Mouse (Mus musculus): ENCODE measurements around the gene Ppp1ca. TPM values are rescaled to one million over a fixed set of nuclear protein-coding genes. Genes with fewer than 3 reads are reported as not detected.
A peak's percentile ranks its signal among the peaks of the same experiment; 100 is the strongest.

The Ppp1ca gene
- total RNA-seq (2014; rRNA removed; ENCODE audit: low replicate concordance) (808 and 961 TPM in 2 replicates), polyA plus RNA-seq (2015; fragmentation: Nextera tagmentation; extraction: Ambion mirVana) (738 and 763 TPM in 2 replicates)

- 4% methylated on average over 38 of the region's 47 CpGs for WGBS
- no peaks in the 10 kb centered on the region for H3K27me3 ChIP-seq (ENCODE audit: control insufficient read depth, insufficient read depth, low read length)
- H3K9ac ChIP-seq (replicated peaks; ENCODE audit: low read depth, low read length) = peak within 1 kb of the TSS; percentile 92
- H3K4me2 ChIP-seq (ENCODE audit: low read depth, low read length) = peak within 1 kb of the TSS; percentile 86
- ATAC-seq (ENCODE audit: insufficient read depth, low read depth) (peak; percentile 90), DNase-seq (ENCODE audit: low spot score) (peak; percentile 93)
- H3K4me1 ChIP-seq (ENCODE audit: control insufficient read depth, insufficient read depth) = peaks cover 27% of the 10 kb centered on the region
- TF ChIP-seq EP300 (IDR thresholded peaks at IDR 0.05; ENCODE audit: low read depth) (peak; percentile 44; the same call in 1 of the 2 replicates), CTCF (IDR thresholded peaks at IDR 0.05; ENCODE audit: low read depth) (peak; percentile 88)
- peaks cover 36% of the 10 kb centered on the region for H3K36me3 ChIP-seq (replicated peaks; ENCODE audit: control insufficient read depth, insufficient read depth, low read length)
- H3K27ac ChIP-seq (ENCODE audit: low read depth) = peak within 1 kb of the TSS; percentile 93
- peak within 1 kb of the TSS; percentile 91 for H3K4me3 ChIP-seq (ENCODE audit: low read depth, low read length)
- no peaks in the 10 kb centered on the region for H3K9me3 ChIP-seq (replicated peaks; ENCODE audit: control insufficient read depth, low read length)
Observed at GRCm38 (mm10) chr19:4191528-4192250, at the start of gene Ppp1ca. Ppp1ca (plus strand) TSS chr19:4192065.

DNA sequence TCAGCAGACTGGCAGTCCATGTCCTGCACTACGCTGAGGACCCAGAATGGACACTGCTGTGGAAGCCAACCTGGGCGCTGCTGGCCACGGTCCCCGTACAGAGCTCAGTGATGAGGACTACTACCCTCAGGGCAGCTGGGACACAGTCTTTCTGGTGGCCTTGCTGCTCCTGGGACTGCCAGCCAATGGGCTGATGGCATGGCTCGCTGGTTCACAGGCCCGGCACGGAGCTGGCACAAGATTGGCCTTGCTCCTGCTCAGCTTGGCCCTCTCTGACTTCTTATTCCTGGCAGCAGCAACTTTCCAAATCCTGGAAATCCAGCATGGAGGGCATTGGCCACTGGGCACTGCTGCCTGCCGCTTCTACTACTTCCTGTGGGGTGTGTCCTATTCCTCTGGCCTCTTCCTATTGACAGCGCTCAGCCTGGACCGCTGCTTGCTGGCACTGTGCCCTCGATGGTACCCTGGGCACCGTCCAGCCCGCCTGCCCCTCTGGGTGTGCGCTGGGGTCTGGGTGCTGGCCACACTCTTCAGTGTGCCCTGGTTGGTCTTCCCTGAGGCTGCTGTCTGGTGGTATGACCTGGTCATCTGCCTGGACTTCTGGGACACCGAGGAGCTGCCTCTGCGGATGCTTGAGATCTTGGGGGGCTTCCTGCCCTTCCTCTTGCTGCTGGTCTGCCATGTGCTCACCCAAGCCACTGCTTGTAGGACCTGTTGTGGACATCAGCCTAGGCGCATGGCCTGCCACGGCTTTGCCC lies 49.3 kb upstream of the Ppp1ca start:
- H3K27ac ChIP-seq (ENCODE audit: low read depth) = no peak overlapping the region
- H3K9ac ChIP-seq (replicated peaks; ENCODE audit: low read depth, low read length) = no peak overlapping the region
- no peaks in the 10 kb centered on the region for H3K9me3 ChIP-seq (replicated peaks; ENCODE audit: control insufficient read depth, low read length)
- H3K4me1 ChIP-seq (ENCODE audit: control insufficient read depth, insufficient read depth) = no peaks in the 10 kb centered on the region
- TF ChIP-seq CTCF (IDR thresholded peaks at IDR 0.05; ENCODE audit: low read depth) = no peak
- no peak for TF ChIP-seq EP300 (IDR thresholded peaks at IDR 0.05; ENCODE audit: low read depth)
- no peak overlapping the region for H3K4me3 ChIP-seq (ENCODE audit: low read depth, low read length)
- no peak for ATAC-seq (ENCODE audit: insufficient read depth, low read depth)
- WGBS = 87% methylated on average over 18 of the region's 18 CpGs
- DNase-seq (ENCODE audit: low spot score) = no peak
- no peak overlapping the region for H3K4me2 ChIP-seq (ENCODE audit: low read depth, low read length)
- H3K36me3 ChIP-seq (replicated peaks; ENCODE audit: control insufficient read depth, insufficient read depth, low read length) = no peaks in the 10 kb centered on the region
- H3K27me3 ChIP-seq (ENCODE audit: control insufficient read depth, insufficient read depth, low read length) = no peaks in the 10 kb centered on the region

DNA sequence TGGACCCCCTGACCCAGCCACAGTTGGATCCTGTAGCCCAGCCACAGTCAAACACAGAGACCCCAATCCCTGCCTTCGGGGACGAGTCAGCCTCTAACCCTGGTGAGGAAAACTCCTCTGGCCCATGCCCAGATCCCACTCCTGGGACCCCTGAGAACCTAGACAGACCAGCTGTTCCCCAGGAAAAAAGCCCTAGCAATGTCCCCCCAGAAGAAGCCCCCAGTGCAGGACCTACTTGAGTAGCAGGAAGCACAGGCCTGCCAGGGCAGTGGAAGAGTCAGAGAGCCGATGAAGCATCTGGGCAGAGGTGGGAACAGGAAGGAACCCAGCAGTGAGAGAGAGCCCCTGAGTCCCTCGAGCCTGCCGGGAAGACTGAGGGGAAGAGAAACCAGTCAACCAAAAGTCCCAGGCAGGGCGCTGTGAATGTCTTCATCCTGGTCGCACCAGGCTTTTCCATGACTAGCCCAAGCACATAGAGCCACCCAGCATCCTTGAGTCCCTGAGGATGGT lies 48.1 kb upstream of the Ppp1ca start, which contains the start of gene Cabp4:
Gene Cabp4, minus strand, starts transcription at position 275 of the 510 bp plus-strand sequence.
- ATAC-seq (ENCODE audit: insufficient read depth, low read depth) (no peak), DNase-seq (ENCODE audit: low spot score) (no peak)
- Histone ChIP-seq H3K4me1 (ENCODE audit: control insufficient read depth, insufficient read depth) (0 out of 2 replicates have a peak, but pooled peaks cover 3% of the 10 kb centered on the region), H3K9ac (replicated peaks; ENCODE audit: low read depth, low read length) (no peak within 1 kb of the TSS), H3K27me3 (ENCODE audit: control insufficient read depth, insufficient read depth, low read length) (no peaks in the 10 kb centered on the region), H3K27ac (ENCODE audit: low read depth) (peak within 1 kb of the TSS; percentile 2; the same call in 1 of the 2 replicates), H3K9me3 (replicated peaks; ENCODE audit: control insufficient read depth, low read length) (no peaks in the 10 kb centered on the region), H3K4me3 (ENCODE audit: low read depth, low read length) (no peak within 1 kb of the TSS), H3K4me2 (ENCODE audit: low read depth, low read length) (no peak within 1 kb of the TSS), H3K36me3 (replicated peaks; ENCODE audit: control insufficient read depth, insufficient read depth, low read length) (no peaks in the 10 kb centered on the region)
- TF ChIP-seq EP300 (IDR thresholded peaks at IDR 0.05; ENCODE audit: low read depth) = no peak
- no peak for TF ChIP-seq CTCF (IDR thresholded peaks at IDR 0.05; ENCODE audit: low read depth)
- 71% methylated on average over 7 of the region's 7 CpGs for WGBS

DNA sequence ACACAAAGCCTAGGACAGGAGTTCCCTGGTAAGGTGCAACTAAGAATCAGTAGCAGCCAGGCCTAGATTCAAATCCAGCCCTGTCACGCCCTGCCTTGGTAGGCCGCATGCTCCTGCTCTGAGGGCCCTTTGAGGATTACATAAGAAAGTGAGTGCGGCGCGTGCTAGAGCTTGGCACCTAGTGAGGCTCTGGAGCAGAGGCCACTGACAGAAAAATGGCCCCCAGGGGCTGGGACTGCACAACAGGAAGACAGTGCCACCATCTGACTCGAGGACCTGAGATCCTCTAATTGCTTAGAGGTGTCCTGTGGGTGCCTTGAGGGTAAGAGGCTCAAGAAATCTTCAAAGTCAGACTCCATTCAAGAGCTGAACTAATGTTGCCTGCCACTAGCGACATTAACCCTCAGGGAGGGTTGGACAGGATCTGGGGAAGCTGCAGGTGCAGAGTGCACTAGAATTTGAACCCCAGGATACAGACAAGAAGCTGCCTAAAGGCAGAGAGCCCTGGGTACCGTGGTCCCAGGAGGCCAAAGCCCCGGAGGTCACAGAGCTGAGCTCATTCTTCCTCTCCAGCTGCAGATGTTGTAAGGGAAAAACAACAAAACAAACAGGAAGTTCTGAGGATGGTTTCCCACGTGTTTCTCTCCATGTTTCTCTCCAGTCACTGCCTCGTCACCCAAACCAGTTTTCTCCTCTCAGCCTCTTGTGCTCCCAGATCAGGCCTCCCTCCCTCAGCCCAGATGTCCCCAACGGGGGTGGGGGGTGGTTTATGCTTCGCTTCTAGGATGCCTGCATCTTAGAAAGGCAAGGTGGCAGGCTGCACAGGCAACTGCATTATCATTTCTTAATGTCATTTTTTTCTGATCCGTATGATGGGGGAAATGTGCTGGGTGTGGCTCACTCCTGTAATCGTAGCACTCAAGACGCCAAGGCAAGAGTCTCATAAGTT lies 47.0 kb upstream of the Ppp1ca start:
- 67% methylated on average over 16 of the region's 16 CpGs for WGBS
- TF ChIP-seq CTCF (IDR thresholded peaks at IDR 0.05; ENCODE audit: low read depth) (no peak), EP300 (IDR thresholded peaks at IDR 0.05; ENCODE audit: low read depth) (no peak)
- Histone ChIP-seq H3K36me3 (replicated peaks; ENCODE audit: control insufficient read depth, insufficient read depth, low read length) (no peaks in the 10 kb centered on the region), H3K27ac (ENCODE audit: low read depth) (peak overlapping the region; percentile 2; the same call in 1 of the 2 replicates), H3K4me3 (ENCODE audit: low read depth, low read length) (no peak overlapping the region), H3K4me2 (ENCODE audit: low read depth, low read length) (no peak overlapping the region), H3K9me3 (replicated peaks; ENCODE audit: control insufficient read depth, low read length) (no peaks in the 10 kb centered on the region), H3K4me1 (ENCODE audit: control insufficient read depth, insufficient read depth) (peaks cover 13% of the 10 kb centered on the region), H3K27me3 (ENCODE audit: control insufficient read depth, insufficient read depth, low read length) (no peaks in the 10 kb centered on the region), H3K9ac (replicated peaks; ENCODE audit: low read depth, low read length) (no peak overlapping the region)
- DNase-seq (ENCODE audit: low spot score) = no peak
- ATAC-seq (ENCODE audit: insufficient read depth, low read depth) = no peak

DNA sequence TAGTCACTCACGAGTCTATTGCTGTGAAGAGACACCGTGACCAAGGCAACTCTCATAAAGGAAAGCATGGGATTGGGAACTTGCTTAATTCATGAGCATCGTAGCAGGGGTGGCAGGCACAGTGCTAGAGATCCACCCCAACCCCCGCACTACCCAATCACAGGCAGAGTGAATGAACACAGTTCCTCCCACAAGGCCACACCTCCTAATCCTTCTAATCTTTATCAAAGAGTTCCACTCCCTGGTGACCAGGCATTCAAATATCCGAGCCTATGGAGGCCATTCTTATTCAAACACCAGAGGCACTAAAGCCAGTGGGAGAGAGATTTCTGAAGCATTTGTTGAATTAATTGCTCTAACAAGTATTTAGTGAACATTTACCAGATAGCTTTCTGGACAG lies 45.9 kb upstream of the Ppp1ca start:
- WGBS = 81% methylated on average over 5 of the region's 5 CpGs
- H3K9ac ChIP-seq (replicated peaks; ENCODE audit: low read depth, low read length) = no peak overlapping the region
- H3K27ac ChIP-seq (ENCODE audit: low read depth) = no peak overlapping the region
- peaks cover 6% of the 10 kb centered on the region for H3K36me3 ChIP-seq (replicated peaks; ENCODE audit: control insufficient read depth, insufficient read depth, low read length)
- TF ChIP-seq EP300 (IDR thresholded peaks at IDR 0.05; ENCODE audit: low read depth) (no peak), CTCF (IDR thresholded peaks at IDR 0.05; ENCODE audit: low read depth) (no peak)
- no peak overlapping the region for H3K4me3 ChIP-seq (ENCODE audit: low read depth, low read length)
- no peaks in the 10 kb centered on the region for H3K9me3 ChIP-seq (replicated peaks; ENCODE audit: control insufficient read depth, low read length)
- DNase-seq (ENCODE audit: low spot score) = no peak
- H3K27me3 ChIP-seq (ENCODE audit: control insufficient read depth, insufficient read depth, low read length) = no peaks in the 10 kb centered on the region
- no peak for ATAC-seq (ENCODE audit: insufficient read depth, low read depth)
- H3K4me2 ChIP-seq (ENCODE audit: low read depth, low read length) = no peak overlapping the region
- H3K4me1 ChIP-seq (ENCODE audit: control insufficient read depth, insufficient read depth) = peaks cover 15% of the 10 kb centered on the region

All from heart, postnatal 0 days (tissue).